Mouse (Mus musculus): ENCODE data around the gene 6030468B19Rik. TPM values are rescaled to one million over a fixed set of nuclear protein-coding genes. Genes with fewer than 3 reads are reported as not detected.

Gene 6030468B19Rik
- polyA plus RNA-seq, 1 experiment from 2014 or later = 0.24 TPM

- no peak overlapping the region for H3K27ac ChIP-seq
- DNase-seq (ENCODE audit: low spot score) (no peak), ATAC-seq (ENCODE audit: low FRiP score) (no peak)
- no peaks in the 10 kb centered on the region for H3K9me3 ChIP-seq (ENCODE audit: control insufficient read depth, low read length)
- no peak overlapping the region for H3K4me2 ChIP-seq (replicated peaks)
- no peaks in the 10 kb centered on the region for H3K27me3 ChIP-seq (ENCODE audit: control insufficient read depth, insufficient read depth, low read length)
- peaks cover 76% of the 10 kb centered on the region for H3K36me3 ChIP-seq (replicated peaks; ENCODE audit: control insufficient read depth, insufficient read depth)
- H3K4me3 ChIP-seq (replicated peaks; ENCODE audit: low read length) = no peak overlapping the region
- H3K4me1 ChIP-seq (replicated peaks; ENCODE audit: control insufficient read depth, insufficient read depth, low read length) = no peaks in the 10 kb centered on the region
- H3K9ac ChIP-seq = no peak overlapping the region
- 91% methylated on average over 9 of the region's 9 CpGs for WGBS
These were observed 33.1 kb upstream of the 6030468B19Rik start for GRCm38 (mm10) chr11:117764319-117764718.

GRCm38 (mm10) chr11:117765361-117765760 is 32.1 kb upstream of the 6030468B19Rik start:
- 0 out of 2 replicates have a peak, but pooled peaks cover 2% of the 10 kb centered on the region for H3K4me1 ChIP-seq (replicated peaks; ENCODE audit: control insufficient read depth, insufficient read depth, low read length)
- ATAC-seq (ENCODE audit: low FRiP score) (no peak), DNase-seq (ENCODE audit: low spot score) (no peak)
- no peak overlapping the region for H3K9ac ChIP-seq
- no peak overlapping the region for H3K4me2 ChIP-seq (replicated peaks)
- peaks cover 65% of the 10 kb centered on the region for H3K36me3 ChIP-seq (replicated peaks; ENCODE audit: control insufficient read depth, insufficient read depth)
- WGBS = 89% methylated on average over 5 of the region's 5 CpGs
- H3K27ac ChIP-seq = no peak overlapping the region
- H3K4me3 ChIP-seq (replicated peaks; ENCODE audit: low read length) = no peak overlapping the region
- H3K9me3 ChIP-seq (ENCODE audit: control insufficient read depth, low read length) = no peaks in the 10 kb centered on the region
- H3K27me3 ChIP-seq (ENCODE audit: control insufficient read depth, insufficient read depth, low read length) = no peaks in the 10 kb centered on the region

GRCm38 (mm10) chr11:117766275-117766674 is 31.2 kb upstream of the 6030468B19Rik start:
- DNase-seq (ENCODE audit: low spot score) (no peak), ATAC-seq (ENCODE audit: low FRiP score) (no peak)
- H3K9ac ChIP-seq = no peak overlapping the region
- peaks cover 56% of the 10 kb centered on the region for H3K36me3 ChIP-seq (replicated peaks; ENCODE audit: control insufficient read depth, insufficient read depth)
- no peak overlapping the region for H3K4me3 ChIP-seq (replicated peaks; ENCODE audit: low read length)
- no peak overlapping the region for H3K27ac ChIP-seq
- 93% methylated on average over 3 of the region's 3 CpGs for WGBS
- no peak overlapping the region for H3K4me2 ChIP-seq (replicated peaks)
- 0 out of 2 replicates have a peak, but pooled peaks cover 3% of the 10 kb centered on the region for H3K4me1 ChIP-seq (replicated peaks; ENCODE audit: control insufficient read depth, insufficient read depth, low read length)
- H3K9me3 ChIP-seq (ENCODE audit: control insufficient read depth, low read length) = no peaks in the 10 kb centered on the region
- no peaks in the 10 kb centered on the region for H3K27me3 ChIP-seq (ENCODE audit: control insufficient read depth, insufficient read depth, low read length)

GRCm38 (mm10) chr11:117768725-117769682 is 28.5 kb upstream of the 6030468B19Rik start:
- Histone ChIP-seq H3K9ac (no peak overlapping the region), H3K27ac (no peak overlapping the region; the same call in 1 of the 2 replicates)
- 70% methylated on average over 20 of the region's 20 CpGs for WGBS

GRCm38 (mm10) chr11:117769683-117770047 is 27.8 kb upstream of the 6030468B19Rik start:
- no peak overlapping the region for H3K4me3 ChIP-seq (replicated peaks; ENCODE audit: low read length)
- H3K9me3 ChIP-seq (ENCODE audit: control insufficient read depth, low read length) = no peaks in the 10 kb centered on the region
- H3K4me1 ChIP-seq (replicated peaks; ENCODE audit: control insufficient read depth, insufficient read depth, low read length) = 0 out of 2 replicates have a peak, but pooled peaks cover 3% of the 10 kb centered on the region
- H3K9ac ChIP-seq = no peak overlapping the region
- no peaks in the 10 kb centered on the region for H3K27me3 ChIP-seq (ENCODE audit: control insufficient read depth, insufficient read depth, low read length)
- ATAC-seq (ENCODE audit: low FRiP score) (no peak), DNase-seq (ENCODE audit: low spot score) (no peak)
- H3K27ac ChIP-seq = no peak overlapping the region; the same call in 1 of the 2 replicates
- WGBS = 47% methylated on average over 7 of the region's 7 CpGs
- no peak overlapping the region for H3K4me2 ChIP-seq (replicated peaks)
- peaks cover 23% of the 10 kb centered on the region for H3K36me3 ChIP-seq (replicated peaks; ENCODE audit: control insufficient read depth, insufficient read depth)

More at GRCm38 (mm10) chr11:117768725-117769682, 28.5 kb upstream of the 6030468B19Rik start:
- Histone ChIP-seq H3K4me1 (replicated peaks; ENCODE audit: control insufficient read depth, insufficient read depth, low read length) (0 out of 2 replicates have a peak, but pooled peaks cover 3% of the 10 kb centered on the region), H3K4me2 (replicated peaks) (no peak overlapping the region), H3K4me3 (replicated peaks; ENCODE audit: low read length) (no peak overlapping the region), H3K27me3 (ENCODE audit: control insufficient read depth, insufficient read depth, low read length) (no peaks in the 10 kb centered on the region), H3K36me3 (replicated peaks; ENCODE audit: control insufficient read depth, insufficient read depth) (peaks cover 30% of the 10 kb centered on the region), H3K9me3 (ENCODE audit: control insufficient read depth, low read length) (no peaks in the 10 kb centered on the region)
- DNase-seq (ENCODE audit: low spot score) (no peak), ATAC-seq (ENCODE audit: low FRiP score) (no peak)

- WGBS = 76% methylated on average over 10 of the region's 10 CpGs
- Histone ChIP-seq H3K36me3 (replicated peaks; ENCODE audit: control insufficient read depth, insufficient read depth) (peaks cover 16% of the 10 kb centered on the region), H3K4me2 (replicated peaks) (no peak overlapping the region), H3K9ac (no peak overlapping the region), H3K27ac (no peak overlapping the region), H3K4me1 (replicated peaks; ENCODE audit: control insufficient read depth, insufficient read depth, low read length) (0 out of 2 replicates have a peak, but pooled peaks cover 3% of the 10 kb centered on the region), H3K9me3 (ENCODE audit: control insufficient read depth, low read length) (no peaks in the 10 kb centered on the region), H3K4me3 (replicated peaks; ENCODE audit: low read length) (no peak overlapping the region), H3K27me3 (ENCODE audit: control insufficient read depth, insufficient read depth, low read length) (no peaks in the 10 kb centered on the region)
- no peak for ATAC-seq (ENCODE audit: low FRiP score)
- DNase-seq (ENCODE audit: low spot score) = no peak
These were observed 27.1 kb upstream of the 6030468B19Rik start for GRCm38 (mm10) chr11:117770407-117770806.

GRCm38 (mm10) chr11:117772352-117772751 is 25.1 kb upstream of the 6030468B19Rik start:
- WGBS = 93% methylated on average over 7 of the region's 7 CpGs
- H3K27me3 ChIP-seq (ENCODE audit: control insufficient read depth, insufficient read depth, low read length) = no peaks in the 10 kb centered on the region
- DNase-seq (ENCODE audit: low spot score) (no peak), ATAC-seq (ENCODE audit: low FRiP score) (no peak)
- no peak overlapping the region for H3K4me3 ChIP-seq (replicated peaks; ENCODE audit: low read length)
- H3K27ac ChIP-seq = no peak overlapping the region
- no peaks in the 10 kb centered on the region for H3K9me3 ChIP-seq (ENCODE audit: control insufficient read depth, low read length)
- H3K4me2 ChIP-seq (replicated peaks) = no peak overlapping the region
- H3K4me1 ChIP-seq (replicated peaks; ENCODE audit: control insufficient read depth, insufficient read depth, low read length) = 0 out of 2 replicates have a peak, but pooled peaks cover 3% of the 10 kb centered on the region
- H3K36me3 ChIP-seq (replicated peaks; ENCODE audit: control insufficient read depth, insufficient read depth) = no peaks in the 10 kb centered on the region
- H3K9ac ChIP-seq = no peak overlapping the region

- DNase-seq (ENCODE audit: low spot score) = no peak
- Histone ChIP-seq H3K4me2 (replicated peaks) (no peak overlapping the region), H3K9me3 (ENCODE audit: control insufficient read depth, low read length) (no peaks in the 10 kb centered on the region), H3K4me1 (replicated peaks; ENCODE audit: control insufficient read depth, insufficient read depth, low read length) (peaks cover 14% of the 10 kb centered on the region), H3K4me3 (replicated peaks; ENCODE audit: low read length) (no peak overlapping the region), H3K27ac (no peak overlapping the region), H3K9ac (no peak overlapping the region), H3K36me3 (replicated peaks; ENCODE audit: control insufficient read depth, insufficient read depth) (no peaks in the 10 kb centered on the region), H3K27me3 (ENCODE audit: control insufficient read depth, insufficient read depth, low read length) (peaks cover 2% of the 10 kb centered on the region; the same call in 1 of the 2 replicates)
- 92% methylated on average over 10 of the region's 10 CpGs for WGBS
- no peak for ATAC-seq (ENCODE audit: low FRiP score)
These were observed 22.5 kb upstream of the 6030468B19Rik start for GRCm38 (mm10) chr11:117774925-117775324.

- H3K27ac ChIP-seq = no peak overlapping the region
- H3K27me3 ChIP-seq (ENCODE audit: control insufficient read depth, insufficient read depth, low read length) = peaks cover 8% of the 10 kb centered on the region
- ATAC-seq (ENCODE audit: low FRiP score) (no peak), DNase-seq (ENCODE audit: low spot score) (no peak)
- H3K9ac ChIP-seq = no peak overlapping the region
- H3K9me3 ChIP-seq (ENCODE audit: control insufficient read depth, low read length) = no peaks in the 10 kb centered on the region
- WGBS = 92% methylated on average over 11 of the region's 13 CpGs
- no peaks in the 10 kb centered on the region for H3K36me3 ChIP-seq (replicated peaks; ENCODE audit: control insufficient read depth, insufficient read depth)
- peaks cover 16% of the 10 kb centered on the region for H3K4me1 ChIP-seq (replicated peaks; ENCODE audit: control insufficient read depth, insufficient read depth, low read length)
- H3K4me2 ChIP-seq (replicated peaks) = no peak overlapping the region
- no peak overlapping the region for H3K4me3 ChIP-seq (replicated peaks; ENCODE audit: low read length)
These were observed 21.9 kb upstream of the 6030468B19Rik start for GRCm38 (mm10) chr11:117775540-117775939.
